Mouse (Mus musculus): ENCODE data around the gene Cadm1. TPM values are rescaled to one million over a fixed set of nuclear protein-coding genes. Genes with fewer than 3 reads are reported as not detected.

Gene Cadm1
- 41.3 and 44.8 TPM in 2 replicates for polyA plus RNA-seq (2015; fragmentation: Nextera tagmentation; extraction: Ambion mirVana)

DNA sequence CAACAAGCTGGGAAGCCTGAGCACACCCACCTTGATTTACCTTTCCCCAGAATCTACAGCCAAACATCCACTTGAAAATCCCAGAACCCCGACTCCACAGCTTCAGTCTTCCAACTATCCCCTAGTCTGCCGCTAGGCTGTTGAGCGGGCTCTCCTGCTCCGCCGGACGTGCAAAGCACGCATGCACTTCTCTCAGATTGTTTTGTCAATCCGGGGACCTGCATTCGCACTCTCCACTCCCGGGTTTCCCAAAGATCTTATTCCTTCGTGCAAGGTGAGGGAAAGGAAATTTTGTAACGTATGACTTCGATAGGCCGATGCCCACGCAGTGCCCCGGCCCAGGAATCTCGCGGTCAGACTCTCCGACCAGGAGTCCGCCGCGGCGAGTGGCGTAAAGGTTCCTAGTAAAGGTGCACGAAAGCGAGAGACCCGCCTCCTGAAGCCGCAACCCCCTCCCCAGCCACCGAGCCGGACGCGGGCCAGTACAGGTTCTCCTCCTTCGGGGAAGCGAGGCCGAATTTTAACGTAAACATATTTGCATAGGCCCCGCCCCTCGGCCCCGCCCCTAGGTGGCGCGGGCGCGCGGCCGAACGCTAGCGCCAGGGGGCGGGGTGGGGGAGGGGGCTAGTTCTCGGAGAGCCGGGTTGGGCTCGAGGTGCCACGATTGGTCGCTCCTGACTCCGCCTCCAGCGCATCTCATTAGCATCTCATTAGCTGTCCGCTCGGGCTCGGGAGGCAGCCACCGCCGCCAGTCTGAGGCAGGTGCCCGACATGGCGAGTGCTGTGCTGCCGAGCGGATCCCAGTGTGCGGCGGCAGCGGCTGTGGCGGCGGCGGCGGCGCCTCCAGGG, at the start of gene Cadm1:
Gene Cadm1, plus strand, starts transcription at position 572 of the 849 bp plus-strand sequence.
- peak; percentile 98 for ATAC-seq (ENCODE audit: insufficient read depth, low FRiP score)
- WGBS: under 1% methylated on average over 71 of the region's 72 CpGs
- peaks cover 11% of the 10 kb centered on the region; the same call in 1 of the 2 replicates for H3K4me1 ChIP-seq (ENCODE audit: control insufficient read depth, insufficient read depth, low read length)
- H3K36me3 ChIP-seq (ENCODE audit: control insufficient read depth, insufficient read depth, low read length): no peaks in the 10 kb centered on the region
- peak within 1 kb of the TSS; percentile 83 for H3K27ac ChIP-seq (ENCODE audit: low read length)
- peak within 1 kb of the TSS; percentile 80 for H3K9ac ChIP-seq (ENCODE audit: low read length)
- peak within 1 kb of the TSS; percentile 97 for H3K4me2 ChIP-seq (ENCODE audit: low read depth, low read length)
- peak within 1 kb of the TSS; percentile 79 for H3K4me3 ChIP-seq (replicated peaks; ENCODE audit: low read length)
- peaks cover 6% of the 10 kb centered on the region for H3K27me3 ChIP-seq (ENCODE audit: control insufficient read depth, insufficient read depth, low read length)
- H3K9me3 ChIP-seq (replicated peaks; ENCODE audit: control insufficient read depth, low read length): no peaks in the 10 kb centered on the region

DNA sequence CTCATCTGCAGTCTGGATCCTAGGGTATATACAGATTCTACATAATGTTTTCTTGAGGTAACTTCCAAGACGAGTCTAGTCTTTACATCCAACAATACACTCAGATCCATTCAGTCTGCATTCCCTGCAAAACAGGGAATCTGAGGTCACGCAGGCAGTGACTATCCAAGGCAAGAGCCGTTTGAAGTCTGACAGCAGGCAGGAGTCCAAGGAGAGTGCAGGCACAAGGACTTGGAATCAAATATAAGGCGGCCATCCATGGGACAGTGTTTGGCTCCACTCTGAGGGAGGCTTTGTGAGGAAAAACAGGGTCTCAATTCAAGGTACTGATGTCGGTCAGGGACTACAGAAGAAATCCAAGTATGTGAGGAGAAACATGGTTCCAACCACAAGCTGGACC, 45.5 kb upstream of the Cadm1 start:
- no peak for ATAC-seq (ENCODE audit: insufficient read depth, low FRiP score)
- 72% methylated on average over 5 of the region's 5 CpGs for WGBS
- H3K36me3 ChIP-seq (ENCODE audit: control insufficient read depth, insufficient read depth, low read length): no peaks in the 10 kb centered on the region
- H3K4me1 ChIP-seq (ENCODE audit: control insufficient read depth, insufficient read depth, low read length): no peaks in the 10 kb centered on the region
- H3K27me3 ChIP-seq (ENCODE audit: control insufficient read depth, insufficient read depth, low read length): no peaks in the 10 kb centered on the region
- no peak overlapping the region for H3K4me3 ChIP-seq (replicated peaks; ENCODE audit: low read length)
- H3K4me2 ChIP-seq (ENCODE audit: low read depth, low read length): no peak overlapping the region
- no peaks in the 10 kb centered on the region for H3K9me3 ChIP-seq (replicated peaks; ENCODE audit: control insufficient read depth, low read length)
- H3K9ac ChIP-seq (ENCODE audit: low read length): no peak overlapping the region
- H3K27ac ChIP-seq (ENCODE audit: low read length): no peak overlapping the region

DNA sequence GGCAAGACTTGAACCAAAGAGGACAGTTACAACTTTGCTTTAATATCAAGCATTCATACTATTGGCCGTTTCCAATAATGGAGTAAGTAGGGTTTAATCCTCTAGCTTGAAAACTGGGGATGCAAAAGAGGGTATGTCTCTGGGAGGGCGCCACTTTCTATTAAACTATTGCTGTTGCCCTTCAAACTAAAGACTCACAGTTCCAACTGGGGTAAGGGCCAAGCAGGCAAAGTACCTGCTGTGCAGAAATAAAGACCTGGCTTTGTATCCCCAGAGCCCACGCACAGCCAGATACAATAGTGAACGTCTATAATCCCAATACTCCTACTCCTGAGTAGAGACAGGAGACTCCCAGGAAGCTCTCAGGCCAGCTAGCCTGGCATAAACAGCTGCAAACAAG, 44.8 kb upstream of the Cadm1 start:
- H3K4me3 ChIP-seq (replicated peaks; ENCODE audit: low read length): no peak overlapping the region
- no peaks in the 10 kb centered on the region for H3K4me1 ChIP-seq (ENCODE audit: control insufficient read depth, insufficient read depth, low read length)
- 85% methylated on average over 4 of the region's 4 CpGs for WGBS
- no peak overlapping the region for H3K27ac ChIP-seq (ENCODE audit: low read length)
- no peaks in the 10 kb centered on the region for H3K9me3 ChIP-seq (replicated peaks; ENCODE audit: control insufficient read depth, low read length)
- H3K4me2 ChIP-seq (ENCODE audit: low read depth, low read length): no peak overlapping the region
- H3K27me3 ChIP-seq (ENCODE audit: control insufficient read depth, insufficient read depth, low read length): no peaks in the 10 kb centered on the region
- no peak for ATAC-seq (ENCODE audit: insufficient read depth, low FRiP score)
- H3K36me3 ChIP-seq (ENCODE audit: control insufficient read depth, insufficient read depth, low read length): no peaks in the 10 kb centered on the region
- no peak overlapping the region for H3K9ac ChIP-seq (ENCODE audit: low read length)

DNA sequence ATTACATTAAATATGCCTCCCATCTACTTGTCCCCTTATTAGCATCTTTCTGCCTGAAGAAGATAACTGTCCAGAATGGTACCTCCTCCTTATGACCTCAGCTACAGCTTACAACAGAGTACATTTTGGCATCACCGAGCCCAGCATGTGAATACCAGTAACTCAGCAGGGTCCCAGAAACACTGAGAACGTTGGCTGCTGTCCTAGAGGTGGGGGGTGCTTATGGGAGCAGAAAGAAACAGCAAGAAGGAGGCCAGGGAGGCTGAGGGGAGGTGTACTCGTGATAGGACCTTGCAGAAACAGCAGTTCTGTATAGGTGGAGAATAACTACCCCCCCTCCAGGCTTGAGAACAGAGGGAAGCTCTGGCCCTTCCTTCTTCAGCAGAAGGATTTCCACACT, 30.2 kb upstream of the Cadm1 start:
- Histone ChIP-seq H3K4me3 (replicated peaks; ENCODE audit: low read length) (no peak overlapping the region), H3K27ac (ENCODE audit: low read length) (no peak overlapping the region), H3K27me3 (ENCODE audit: control insufficient read depth, insufficient read depth, low read length) (no peaks in the 10 kb centered on the region), H3K9ac (ENCODE audit: low read length) (no peak overlapping the region), H3K9me3 (replicated peaks; ENCODE audit: control insufficient read depth, low read length) (no peaks in the 10 kb centered on the region), H3K4me1 (ENCODE audit: control insufficient read depth, insufficient read depth, low read length) (no peaks in the 10 kb centered on the region), H3K4me2 (ENCODE audit: low read depth, low read length) (no peak overlapping the region), H3K36me3 (ENCODE audit: control insufficient read depth, insufficient read depth, low read length) (no peaks in the 10 kb centered on the region)
- no peak for ATAC-seq (ENCODE audit: insufficient read depth, low FRiP score)
- 36% methylated on average over 3 of the region's 3 CpGs for WGBS

DNA sequence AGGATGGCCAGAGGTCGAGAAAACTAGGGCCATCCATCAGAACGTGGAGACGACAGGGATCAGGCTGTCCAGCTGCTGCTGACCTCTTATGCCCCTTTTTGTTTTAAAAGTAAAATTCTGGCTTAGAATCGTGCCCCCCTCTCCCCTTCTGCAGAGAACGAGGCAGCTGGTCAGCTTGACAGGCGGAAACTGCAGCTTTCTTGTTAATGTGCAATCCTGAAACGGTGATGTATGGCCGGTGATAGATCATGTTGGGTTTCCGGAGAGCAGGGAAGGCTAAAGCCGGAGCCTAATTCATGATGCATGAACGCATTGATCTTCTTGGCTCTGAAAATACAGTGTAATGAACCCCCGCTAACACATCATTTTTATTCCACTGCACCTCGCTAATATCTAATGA, 24.0 kb upstream of the Cadm1 start:
- no peak for ATAC-seq (ENCODE audit: insufficient read depth, low FRiP score)
- 26% methylated on average over 13 of the region's 13 CpGs for WGBS
- Histone ChIP-seq H3K9me3 (replicated peaks; ENCODE audit: control insufficient read depth, low read length) (no peaks in the 10 kb centered on the region), H3K4me2 (ENCODE audit: low read depth, low read length) (no peak overlapping the region), H3K27me3 (ENCODE audit: control insufficient read depth, insufficient read depth, low read length) (no peaks in the 10 kb centered on the region), H3K9ac (ENCODE audit: low read length) (no peak overlapping the region), H3K4me1 (ENCODE audit: control insufficient read depth, insufficient read depth, low read length) (no peaks in the 10 kb centered on the region; the same call in 1 of the 2 replicates), H3K36me3 (ENCODE audit: control insufficient read depth, insufficient read depth, low read length) (no peaks in the 10 kb centered on the region), H3K4me3 (replicated peaks; ENCODE audit: low read length) (no peak overlapping the region), H3K27ac (ENCODE audit: low read length) (no peak overlapping the region)

DNA sequence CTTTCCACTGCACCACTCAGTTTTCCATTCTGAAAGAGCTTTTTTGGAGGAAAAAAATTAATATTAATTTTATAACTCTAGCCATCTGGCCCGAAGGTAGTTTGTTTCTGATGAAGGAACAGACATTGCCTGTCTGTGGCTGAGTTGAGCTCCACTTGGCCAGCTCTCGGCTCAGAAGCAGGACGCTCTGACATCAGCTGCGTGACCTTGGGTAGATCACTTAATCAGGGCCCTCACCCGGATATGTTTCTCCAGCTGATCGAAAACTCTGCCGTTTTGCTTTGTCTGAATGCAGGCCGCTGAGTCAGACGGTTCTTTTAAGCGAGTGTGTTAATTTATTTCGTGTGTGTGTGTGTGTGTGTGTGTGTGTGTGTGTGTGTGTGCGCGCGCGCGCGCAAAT, 23.1 kb upstream of the Cadm1 start:
- Histone ChIP-seq H3K9ac (ENCODE audit: low read length) (no peak overlapping the region), H3K4me3 (replicated peaks; ENCODE audit: low read length) (no peak overlapping the region), H3K4me2 (ENCODE audit: low read depth, low read length) (no peak overlapping the region), H3K36me3 (ENCODE audit: control insufficient read depth, insufficient read depth, low read length) (no peaks in the 10 kb centered on the region), H3K4me1 (ENCODE audit: control insufficient read depth, insufficient read depth, low read length) (no peaks in the 10 kb centered on the region; the same call in 1 of the 2 replicates), H3K9me3 (replicated peaks; ENCODE audit: control insufficient read depth, low read length) (no peaks in the 10 kb centered on the region), H3K27me3 (ENCODE audit: control insufficient read depth, insufficient read depth, low read length) (no peaks in the 10 kb centered on the region), H3K27ac (ENCODE audit: low read length) (no peak overlapping the region)
- WGBS: 79% methylated on average over 17 of the region's 17 CpGs
- ATAC-seq (ENCODE audit: insufficient read depth, low FRiP score): no peak

DNA sequence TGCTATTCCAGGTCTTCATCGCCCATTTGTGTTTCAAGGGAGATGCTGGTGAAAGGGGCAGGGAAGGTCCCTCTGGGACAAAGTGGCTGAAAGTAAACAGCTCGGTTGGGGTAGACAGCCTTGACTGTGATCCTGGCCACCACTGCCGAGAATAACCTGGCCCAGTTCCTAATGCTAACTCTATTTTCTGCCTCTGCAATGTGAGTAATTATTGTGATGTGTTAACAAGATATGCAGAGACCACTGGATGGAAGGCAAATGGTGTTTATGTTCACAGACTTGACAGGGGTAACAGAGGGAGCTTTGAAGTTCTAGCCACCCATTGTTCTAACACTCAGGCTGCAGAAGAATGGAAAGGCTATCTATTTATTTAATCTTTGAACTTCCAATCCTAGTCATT, 21.9 kb upstream of the Cadm1 start:
- no peak overlapping the region for H3K4me3 ChIP-seq (replicated peaks; ENCODE audit: low read length)
- H3K4me1 ChIP-seq (ENCODE audit: control insufficient read depth, insufficient read depth, low read length): no peaks in the 10 kb centered on the region; the same call in 1 of the 2 replicates
- no peaks in the 10 kb centered on the region for H3K9me3 ChIP-seq (replicated peaks; ENCODE audit: control insufficient read depth, low read length)
- no peaks in the 10 kb centered on the region for H3K27me3 ChIP-seq (ENCODE audit: control insufficient read depth, insufficient read depth, low read length)
- WGBS: 37% methylated on average over 3 of the region's 3 CpGs
- H3K9ac ChIP-seq (ENCODE audit: low read length): no peak overlapping the region
- H3K4me2 ChIP-seq (ENCODE audit: low read depth, low read length): no peak overlapping the region
- no peak for ATAC-seq (ENCODE audit: insufficient read depth, low FRiP score)
- no peaks in the 10 kb centered on the region for H3K36me3 ChIP-seq (ENCODE audit: control insufficient read depth, insufficient read depth, low read length)
- no peak overlapping the region for H3K27ac ChIP-seq (ENCODE audit: low read length)

DNA sequence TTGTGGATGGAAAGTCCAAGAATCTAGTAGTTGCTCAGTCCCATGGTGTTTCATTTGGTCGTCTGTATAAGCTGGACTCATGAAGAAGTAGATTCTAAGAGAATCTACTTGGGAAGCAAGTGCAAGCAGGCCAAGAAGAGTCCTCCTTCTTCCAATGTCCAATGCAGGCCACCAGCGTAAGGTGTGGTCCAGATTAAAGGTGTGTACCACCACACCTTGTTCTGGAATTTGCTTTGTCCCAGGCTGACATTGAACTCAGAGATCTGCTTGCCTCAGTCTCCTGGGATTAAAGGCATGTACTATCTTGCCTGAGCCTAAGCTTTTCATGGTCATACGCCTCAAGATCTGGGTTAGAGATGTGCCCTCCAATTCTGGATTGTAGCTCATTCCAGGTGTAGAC, 17.5 kb upstream of the Cadm1 start:
- no peak for ATAC-seq (ENCODE audit: insufficient read depth, low FRiP score)

DNA sequence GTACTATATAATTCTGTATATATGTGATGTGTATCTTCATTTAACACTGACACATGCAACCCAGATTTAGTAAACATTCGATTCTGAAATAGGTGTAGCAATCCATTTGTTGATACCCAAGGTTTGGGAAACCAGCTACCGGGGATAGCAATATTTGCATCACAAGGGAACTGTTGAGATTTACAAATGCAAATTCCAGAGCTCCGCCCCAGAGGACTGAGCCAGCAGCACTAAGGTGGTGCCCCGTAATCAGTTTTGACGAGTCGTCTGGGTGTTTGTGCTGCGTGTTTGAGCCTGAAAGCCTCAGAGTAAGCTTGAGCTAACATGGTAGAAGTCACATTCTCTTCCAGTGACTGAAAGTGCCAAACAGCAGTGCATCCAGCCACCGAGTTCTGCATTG, 15.7 kb upstream of the Cadm1 start:
- no peak for ATAC-seq (ENCODE audit: insufficient read depth, low FRiP score)
- 21% methylated on average over 8 of the region's 8 CpGs for WGBS
- H3K4me3 ChIP-seq (replicated peaks; ENCODE audit: low read length): no peak overlapping the region

More for the DNA sequence above, 17.5 kb upstream of the Cadm1 start:
- no peak overlapping the region for H3K9ac ChIP-seq (ENCODE audit: low read length)
- H3K9me3 ChIP-seq (replicated peaks; ENCODE audit: control insufficient read depth, low read length): no peaks in the 10 kb centered on the region
- no peak overlapping the region for H3K27ac ChIP-seq (ENCODE audit: low read length)
- H3K4me3 ChIP-seq (replicated peaks; ENCODE audit: low read length): no peak overlapping the region
- H3K27me3 ChIP-seq (ENCODE audit: control insufficient read depth, insufficient read depth, low read length): no peaks in the 10 kb centered on the region
- no peaks in the 10 kb centered on the region; the same call in 1 of the 2 replicates for H3K4me1 ChIP-seq (ENCODE audit: control insufficient read depth, insufficient read depth, low read length)
- no peak overlapping the region for H3K4me2 ChIP-seq (ENCODE audit: low read depth, low read length)
- no peaks in the 10 kb centered on the region for H3K36me3 ChIP-seq (ENCODE audit: control insufficient read depth, insufficient read depth, low read length)
- 81% methylated on average over 3 of the region's 3 CpGs for WGBS

More for the DNA sequence above, 15.7 kb upstream of the Cadm1 start:
- Histone ChIP-seq H3K9me3 (replicated peaks; ENCODE audit: control insufficient read depth, low read length) (no peaks in the 10 kb centered on the region), H3K4me2 (ENCODE audit: low read depth, low read length) (no peak overlapping the region), H3K9ac (ENCODE audit: low read length) (no peak overlapping the region), H3K27me3 (ENCODE audit: control insufficient read depth, insufficient read depth, low read length) (no peaks in the 10 kb centered on the region), H3K36me3 (ENCODE audit: control insufficient read depth, insufficient read depth, low read length) (no peaks in the 10 kb centered on the region), H3K27ac (ENCODE audit: low read length) (no peak overlapping the region), H3K4me1 (ENCODE audit: control insufficient read depth, insufficient read depth, low read length) (no peaks in the 10 kb centered on the region)

All from stomach, embryonic 16.5 days (tissue).